Comparison of ENCODE assay signal across 8 mouse cellular contexts in the genomic region with DNA sequence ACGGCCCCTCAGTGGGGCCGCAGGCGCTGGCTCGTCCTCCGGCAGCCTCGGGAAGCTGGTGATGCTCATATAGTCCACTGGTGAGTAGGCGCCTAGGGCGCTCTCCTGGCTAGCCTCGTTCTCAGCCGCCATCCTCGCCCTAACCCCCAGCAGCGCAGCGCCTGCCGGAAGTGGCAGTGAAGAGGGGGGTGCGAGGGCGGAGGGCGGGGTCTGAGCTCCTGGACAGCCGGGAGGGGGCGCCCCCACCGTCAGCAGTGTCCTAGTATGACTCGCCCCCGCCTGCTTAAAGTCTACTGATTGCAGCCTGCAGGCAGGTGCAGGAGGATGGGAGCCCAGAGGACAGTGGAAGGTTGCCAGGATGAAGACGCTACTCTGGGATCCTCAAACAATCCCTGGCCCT. TPM values are rescaled to one million over a fixed set of nuclear protein-coding genes. Genes with fewer than 3 reads are reported as not detected.
DNase-seq lines count a peak whose midpoint lies in the region; ATAC-seq and TF ChIP-seq lines count a peak whose summit lies in the region.

No protein-coding gene starts in this region.

- peak; percentile 70 for DNase-seq in A20 (ENCODE audit: low read depth, low spot score)
- peak; percentile 22 for DNase-seq in heart, postnatal 0 days (ENCODE audit: low spot score)
- DNase-seq in kidney, postnatal 36 days: peak; percentile 69 to 83
- DNase-seq in liver, embryonic 13.5 days: no peak
- DNase-seq in neural tube, embryonic 10.5 days (ENCODE audit: extremely low spot score, low spot score): peak; percentile 57
- peak; percentile 82 for DNase-seq in splenic B cell, adult 2 months (ENCODE audit: low read depth, low spot score)

- 0% methylated on average over 23 of the region's 23 CpGs for WGBS in forebrain, embryonic 12.5 days
- 2% methylated on average over 23 of the region's 23 CpGs for WGBS in heart, postnatal 0 days
- 4% methylated on average over 23 of the region's 23 CpGs for WGBS in liver, embryonic 13.5 days (ENCODE audit: insufficient replicate concordance)

- no peaks in the 10 kb centered on the region for H3K36me3 ChIP-seq in forebrain, embryonic 12.5 days (replicated peaks)
- H3K36me3 ChIP-seq in heart, postnatal 0 days (replicated peaks; ENCODE audit: control insufficient read depth, insufficient read depth, low read length): no peaks in the 10 kb centered on the region
- no peaks in the 10 kb centered on the region for H3K36me3 ChIP-seq in liver, embryonic 13.5 days
- no peaks in the 10 kb centered on the region for H3K36me3 ChIP-seq in splenic B cell, adult 2 months (ENCODE audit: control insufficient read depth, insufficient read depth, low read length, poor library complexity, severe bottlenecking)

- ATAC-seq in forebrain, embryonic 12.5 days (ENCODE audit: low FRiP score): peak; percentile 60
- no peak for ATAC-seq in heart, postnatal 0 days (ENCODE audit: insufficient read depth, low read depth)
- ATAC-seq in liver, embryonic 13.5 days (ENCODE audit: low read depth): no peak

- H3K27ac ChIP-seq in bone marrow macrophage, adult 2 months (ENCODE audit: insufficient read depth, low read depth, low read length): no peak overlapping the region
- peak overlapping the region; percentile 44; the same call in 1 of the 2 replicates for H3K27ac ChIP-seq in forebrain, embryonic 12.5 days
- no peak overlapping the region for H3K27ac ChIP-seq in heart, postnatal 0 days (ENCODE audit: low read depth)
- H3K27ac ChIP-seq in liver, embryonic 13.5 days: no peak overlapping the region

- peak overlapping the region; percentile 83 for H3K4me2 ChIP-seq in forebrain, embryonic 12.5 days
- peak overlapping the region; percentile 55 for H3K4me2 ChIP-seq in heart, postnatal 0 days (ENCODE audit: low read depth, low read length)
- peak overlapping the region; percentile 52 for H3K4me2 ChIP-seq in liver, embryonic 13.5 days

- no peak for TF ChIP-seq EP300 in heart, postnatal 0 days (IDR thresholded peaks at IDR 0.05; ENCODE audit: low read depth)

- H3K9ac ChIP-seq in forebrain, embryonic 12.5 days: peak overlapping the region; percentile 75
- no peak overlapping the region; the same call in 1 of the 2 replicates for H3K9ac ChIP-seq in heart, postnatal 0 days (replicated peaks; ENCODE audit: low read depth, low read length)
- H3K9ac ChIP-seq in liver, embryonic 13.5 days: no peak overlapping the region

- 0 out of 2 replicates have a peak overlapping the region, but pooled peaks have one; percentile 3 for H3K4me3 ChIP-seq in bone marrow macrophage, adult 2 months (ENCODE audit: insufficient read depth, low read length)
- H3K4me3 ChIP-seq in forebrain, embryonic 12.5 days (replicated peaks): peak overlapping the region; percentile 55
- peak overlapping the region; percentile 33 for H3K4me3 ChIP-seq in heart, postnatal 0 days (ENCODE audit: low read depth, low read length)
- peak overlapping the region; percentile 29 for H3K4me3 ChIP-seq in liver, embryonic 13.5 days (replicated peaks)

- no peak for TF ChIP-seq POLR2A in bone marrow macrophage, adult 2 months (IDR thresholded peaks at IDR 0.05; ENCODE audit: borderline replicate concordance, low read depth, low read length)

- no peaks in the 10 kb centered on the region for H3K9me3 ChIP-seq in forebrain, embryonic 12.5 days
- no peaks in the 10 kb centered on the region for H3K9me3 ChIP-seq in heart, postnatal 0 days (replicated peaks; ENCODE audit: control insufficient read depth, low read length)
- no peaks in the 10 kb centered on the region for H3K9me3 ChIP-seq in liver, embryonic 13.5 days (replicated peaks)

- H3K27me3 ChIP-seq in forebrain, embryonic 12.5 days: peaks cover 5% of the 10 kb centered on the region; the same call in 1 of the 2 replicates
- peaks cover 17% of the 10 kb centered on the region for H3K27me3 ChIP-seq in heart, postnatal 0 days (ENCODE audit: control insufficient read depth, insufficient read depth, low read length)
- peaks cover 33% of the 10 kb centered on the region for H3K27me3 ChIP-seq in liver, embryonic 13.5 days
- no peaks in the 10 kb centered on the region for H3K27me3 ChIP-seq in splenic B cell, adult 2 months (ENCODE audit: control insufficient read depth, insufficient read depth, low read length, poor library complexity, severe bottlenecking)

- TF ChIP-seq CTCF in bone marrow macrophage, adult 2 months (IDR thresholded peaks at IDR 0.05; ENCODE audit: low read depth, low read length): no peak
- TF ChIP-seq CTCF in heart, postnatal 0 days (IDR thresholded peaks at IDR 0.05; ENCODE audit: low read depth): 0 out of 2 replicates have a peak, but pooled peaks have one; percentile 16

- H3K4me1 ChIP-seq in bone marrow macrophage, adult 2 months (ENCODE audit: control insufficient read depth, insufficient read depth, low read length): peaks cover 13% of the 10 kb centered on the region
- H3K4me1 ChIP-seq in forebrain, embryonic 12.5 days: peaks cover 42% of the 10 kb centered on the region
- peaks cover 10% of the 10 kb centered on the region for H3K4me1 ChIP-seq in heart, postnatal 0 days (ENCODE audit: control insufficient read depth, insufficient read depth)
- peaks cover 28% of the 10 kb centered on the region for H3K4me1 ChIP-seq in liver, embryonic 13.5 days (replicated peaks)

RNA-seq across cellular contexts. Expression of a gene that starts 3.1 kb away (rescaled TPM):
- 8.9 and 9.7 TPM in 2 replicates for polyA plus RNA-seq in bone marrow macrophage, adult 2 months (2012; ENCODE audit: insufficient read depth, insufficient read length, missing spikeins)
- polyA plus RNA-seq in forebrain, embryonic 12.5 days (2016; fragmentation: Nextera tagmentation; extraction: Ambion mirVana): 22.5 and 22.9 TPM in 2 replicates
- total RNA-seq in heart, postnatal 0 days (2014; rRNA removed; ENCODE audit: low replicate concordance): 40.5 and 47.9 TPM in 2 replicates
- 20.1 and 22.2 TPM in 2 replicates for polyA plus RNA-seq in heart, postnatal 0 days (2015; fragmentation: Nextera tagmentation; extraction: Ambion mirVana)
- 20.9 and 22.4 TPM in 2 replicates for polyA plus RNA-seq in liver, embryonic 13.5 days (2015; fragmentation: Nextera tagmentation; extraction: Ambion mirVana)

RNA-seq across cellular contexts. Expression of a gene that starts 3.4 kb away (rescaled TPM):
- polyA plus RNA-seq in bone marrow macrophage, adult 2 months (2012; ENCODE audit: insufficient read depth, insufficient read length, missing spikeins): not detected in 2 replicates
- polyA plus RNA-seq in forebrain, embryonic 12.5 days (2016; fragmentation: Nextera tagmentation; extraction: Ambion mirVana): 27.5 and 32.1 TPM in 2 replicates
- 2.9 and 4.7 TPM in 2 replicates for total RNA-seq in heart, postnatal 0 days (2014; rRNA removed; ENCODE audit: low replicate concordance)
- 0.81 and 0.98 TPM in 2 replicates for polyA plus RNA-seq in heart, postnatal 0 days (2015; fragmentation: Nextera tagmentation; extraction: Ambion mirVana)
- 0.28 and 0.31 TPM in 2 replicates for polyA plus RNA-seq in liver, embryonic 13.5 days (2015; fragmentation: Nextera tagmentation; extraction: Ambion mirVana)

RNA-seq across cellular contexts. Expression of a gene that starts 41.0 kb away (rescaled TPM):
- polyA plus RNA-seq in bone marrow macrophage, adult 2 months (2012; ENCODE audit: insufficient read depth, insufficient read length, missing spikeins): 38.7 and 39.1 TPM in 2 replicates
- polyA plus RNA-seq in forebrain, embryonic 12.5 days (2016; fragmentation: Nextera tagmentation; extraction: Ambion mirVana): 37.8 and 38.3 TPM in 2 replicates
- total RNA-seq in heart, postnatal 0 days (2014; rRNA removed; ENCODE audit: low replicate concordance): 35.4 and 41.9 TPM in 2 replicates
- 11.4 and 13.4 TPM in 2 replicates for polyA plus RNA-seq in heart, postnatal 0 days (2015; fragmentation: Nextera tagmentation; extraction: Ambion mirVana)
- polyA plus RNA-seq in liver, embryonic 13.5 days (2015; fragmentation: Nextera tagmentation; extraction: Ambion mirVana): 5.3 and 8.1 TPM in 2 replicates

Comparison
In these comparisons a context has a peak if more than half of its experiments do, and no peak if none do; other contexts are left out.
1. H3K4me3 ChIP-seq: peak in every context shown above with its lines; median percentile 55 in forebrain, embryonic 12.5 days; 33 in heart, postnatal 0 days; 29 in liver, embryonic 13.5 days; 3 in bone marrow macrophage, adult 2 months.
2. RNA of a gene that starts 3.4 kb away (polyA plus RNA-seq): 27.5 to 32.1 TPM in forebrain, embryonic 12.5 days; 0.81 to 0.98 TPM in heart, postnatal 0 days, 0.28 to 0.31 TPM in liver, embryonic 13.5 days and not detected in bone marrow macrophage, adult 2 months; every median in the first group is over 10 times any median in the second.
3. Peak in every context shown above with its lines, with median percentiles within 50 percentile points of each other: H3K4me2 ChIP-seq.